Mouse (Mus musculus) intestine, embryonic 14.5 days (tissue): ENCODE results near the gene Tdg. TPM values are rescaled to one million over a fixed set of nuclear protein-coding genes. Genes with fewer than 3 reads are reported as not detected.

Source experiments
- ATAC-seq: fragments of 200-750 bp; cut with Nextera tagmentation; replicated peaks from 2 replicates; pipeline ENCODE4 v1.8.0; 2017; ENCODE audit warnings: low read depth, moderate number of reproducible peaks, moderate TSS enrichment, moderate library complexity; ENCODE audit not compliant: low FRiP score, low TSS enrichment
- DNase-seq: peaks from one replicate; pipeline ENCODE4 v3.0.0-alpha.2; 2018; ENCODE audit warnings: low spot score
- H3K27ac ChIP-seq: fragments of 300-500 bp; sonication (generic); 2 replicates; pipeline ENCODE4 v1.5.1; 2014; ENCODE audit warnings: low read depth, mild to moderate bottlenecking, control low read depth
- H3K27me3 ChIP-seq: fragments of 300-500 bp; sonication (generic); replicated peaks from 2 replicates; pipeline ENCODE4 v1.6.1; 2014; ENCODE audit warnings: low read length, control low read depth; ENCODE audit not compliant: control insufficient read depth, insufficient read depth
- H3K36me3 ChIP-seq: fragments of 300-500 bp; sonication (generic); 2 replicates; pipeline ENCODE4 v1.6.1; 2014; ENCODE audit warnings: low read length, control low read depth; ENCODE audit not compliant: control insufficient read depth, insufficient read depth
- H3K4me1 ChIP-seq: fragments of 300-500 bp; sonication (generic); replicated peaks from 2 replicates; pipeline ENCODE4 v1.6.1; 2014; ENCODE audit warnings: low read length, control low read depth, mixed read lengths; ENCODE audit not compliant: control insufficient read depth, insufficient read depth
- H3K4me2 ChIP-seq: fragments of 300-500 bp; sonication (generic); 2 replicates; pipeline ENCODE4 v1.6.1; 2014; ENCODE audit warnings: low read length
- H3K4me3 ChIP-seq: fragments of 300-500 bp; sonication (generic); 2 replicates; pipeline ENCODE4 v1.5.1; 2014; ENCODE audit warnings: low read depth, low read length, control low read depth, mixed read lengths
- H3K9ac ChIP-seq: fragments of 300-500 bp; sonication (generic); 2 replicates; pipeline ENCODE4 v1.6.1; 2014; ENCODE audit warnings: mild to moderate bottlenecking, low read length
- H3K9me3 ChIP-seq: fragments of 300-500 bp; sonication (generic); 2 replicates; pipeline ENCODE4 v1.6.1; 2016; ENCODE audit warnings: low read length, control low read depth; ENCODE audit not compliant: control insufficient read depth
- WGBS: fragments of 180-500 bp; shearing (Covaris S2); extraction: QIAGEN DNeasy Blood & Tissue Kit; methylation state at CpG from one replicate; pipeline ENCODE4 v1.1.7; 2014; 5-methylcytosine and 5-hydroxymethylcytosine counted together
- polyA plus RNA-seq: library from polyadenylated mRNA; unstranded; fragments of >200 nt; fragmentation: Nextera tagmentation; extraction: Ambion mirVana; gene quantifications from 2 replicates; pipeline ENCODE4 v1.2.1, GENCODE M21; 2014

Gene Tdg
- polyA plus RNA-seq, 1 experiment from 2014 or later: 152 TPM

DNA sequence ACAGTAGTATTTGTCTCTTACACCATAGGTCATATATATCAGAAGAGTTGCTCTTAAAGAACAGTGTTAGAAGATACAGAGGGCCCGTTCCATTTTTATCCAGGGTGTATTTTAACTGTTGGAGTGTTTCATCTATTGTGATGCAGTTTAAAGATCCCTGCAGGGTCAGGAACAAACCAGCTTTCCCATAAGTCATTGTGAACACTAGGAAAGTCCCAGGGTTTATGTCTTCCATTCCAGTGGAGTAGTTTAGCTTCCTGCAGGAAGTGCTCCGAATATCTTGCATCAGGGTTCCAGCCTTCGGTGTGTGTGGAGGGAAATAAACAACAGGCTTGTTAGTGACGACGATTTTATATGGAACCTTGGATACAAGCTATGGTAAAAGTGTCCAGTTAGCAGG, 21.6 kb downstream of the Tdg start:
- WGBS: 84% methylated on average over 5 of the region's 5 CpGs
- H3K27ac ChIP-seq: no peak overlapping the region
- H3K36me3 ChIP-seq: peaks cover 44% of the 10 kb centered on the region

DNA sequence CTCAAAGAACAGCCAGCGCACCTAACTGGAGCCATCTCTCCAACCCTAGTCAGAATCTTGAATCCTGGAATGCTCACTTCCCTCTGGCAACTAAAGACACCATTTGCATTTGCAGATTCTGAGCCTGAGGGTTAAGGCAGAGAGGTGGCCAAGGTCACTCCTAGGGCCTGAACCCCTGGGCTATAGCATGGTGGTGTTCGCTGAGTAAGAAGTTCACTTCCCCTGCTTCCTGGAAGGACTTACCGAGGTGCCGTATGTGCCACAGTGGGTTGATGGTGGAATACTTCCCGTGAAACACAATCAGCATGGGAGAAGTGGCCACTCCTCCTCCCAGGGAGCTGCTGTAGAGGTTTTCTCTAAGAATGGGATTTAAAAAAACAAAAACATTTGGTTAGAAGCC, 23.0 kb downstream of the Tdg start:
- DNase-seq (no peak), ATAC-seq (no peak)
- H3K4me1 ChIP-seq: no peaks in the 10 kb centered on the region
- no peak overlapping the region for H3K9ac ChIP-seq
- WGBS: 68% methylated on average over 5 of the region's 5 CpGs
- H3K9me3 ChIP-seq: no peaks in the 10 kb centered on the region
- H3K27ac ChIP-seq: no peak overlapping the region
- peaks cover 30% of the 10 kb centered on the region for H3K36me3 ChIP-seq
- no peak overlapping the region for H3K4me3 ChIP-seq
- no peaks in the 10 kb centered on the region for H3K27me3 ChIP-seq
- no peak overlapping the region for H3K4me2 ChIP-seq

More for the DNA sequence above, 21.6 kb downstream of the Tdg start:
- no peaks in the 10 kb centered on the region for H3K27me3 ChIP-seq
- H3K4me2 ChIP-seq: no peak overlapping the region
- ATAC-seq (no peak), DNase-seq (no peak)
- no peak overlapping the region for H3K9ac ChIP-seq
- no peaks in the 10 kb centered on the region for H3K4me1 ChIP-seq
- no peak overlapping the region for H3K4me3 ChIP-seq
- H3K9me3 ChIP-seq: no peaks in the 10 kb centered on the region

DNA sequence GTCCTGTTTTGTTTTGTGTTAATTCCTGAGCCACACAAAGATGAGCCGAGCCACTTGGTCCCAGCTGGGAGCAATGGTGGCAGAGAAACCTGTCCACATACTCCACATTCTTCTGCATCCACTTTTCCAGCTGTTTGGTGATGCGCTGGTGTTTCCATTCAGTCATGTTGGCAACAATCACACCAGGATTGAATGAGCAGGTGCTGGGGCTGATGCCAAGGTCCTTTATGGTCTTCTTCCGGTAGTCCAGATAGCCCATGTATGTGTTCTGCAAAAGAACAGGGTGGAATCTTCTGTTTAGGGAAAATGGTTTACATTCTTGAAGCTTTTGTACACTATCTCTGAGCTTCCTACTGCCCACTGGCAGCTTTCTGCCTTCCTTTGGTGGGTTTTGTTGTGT, 25.0 kb downstream of the Tdg start:
- Histone ChIP-seq H3K27me3 (no peaks in the 10 kb centered on the region), H3K27ac (no peak overlapping the region), H3K4me2 (no peak overlapping the region), H3K9me3 (no peaks in the 10 kb centered on the region), H3K4me3 (no peak overlapping the region), H3K9ac (no peak overlapping the region), H3K36me3 (peaks cover 23% of the 10 kb centered on the region), H3K4me1 (no peaks in the 10 kb centered on the region)
- ATAC-seq (no peak), DNase-seq (no peak)
- 66% methylated on average over 3 of the region's 3 CpGs for WGBS

DNA sequence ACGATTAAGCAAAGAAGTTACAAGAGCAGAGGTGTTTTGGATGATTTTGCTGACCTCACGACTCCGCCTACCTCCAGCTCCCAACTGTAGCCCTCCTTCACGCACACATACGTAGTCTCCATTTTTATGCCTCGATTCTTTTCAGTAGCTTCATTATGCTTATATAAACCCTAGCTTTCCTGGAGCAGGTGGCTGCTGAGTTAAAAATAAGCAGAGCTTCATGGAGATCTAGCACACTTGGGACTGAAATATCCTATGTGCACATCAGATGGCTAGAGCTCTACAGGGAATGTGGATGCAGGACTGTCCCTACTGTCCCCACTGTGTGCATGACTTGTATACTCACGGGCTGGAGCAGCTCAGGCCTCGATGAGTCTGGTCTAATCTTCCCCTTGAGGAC, 32.2 kb downstream of the Tdg start:
- DNase-seq (no peak), ATAC-seq (no peak)
- H3K4me2 ChIP-seq: no peak overlapping the region
- WGBS: 86% methylated on average over 8 of the region's 8 CpGs
- no peak overlapping the region for H3K27ac ChIP-seq
- H3K9ac ChIP-seq: no peak overlapping the region
- H3K9me3 ChIP-seq: no peaks in the 10 kb centered on the region
- H3K36me3 ChIP-seq: no peaks in the 10 kb centered on the region
- no peaks in the 10 kb centered on the region for H3K4me1 ChIP-seq
- H3K4me3 ChIP-seq: no peak overlapping the region
- H3K27me3 ChIP-seq: no peaks in the 10 kb centered on the region

DNA sequence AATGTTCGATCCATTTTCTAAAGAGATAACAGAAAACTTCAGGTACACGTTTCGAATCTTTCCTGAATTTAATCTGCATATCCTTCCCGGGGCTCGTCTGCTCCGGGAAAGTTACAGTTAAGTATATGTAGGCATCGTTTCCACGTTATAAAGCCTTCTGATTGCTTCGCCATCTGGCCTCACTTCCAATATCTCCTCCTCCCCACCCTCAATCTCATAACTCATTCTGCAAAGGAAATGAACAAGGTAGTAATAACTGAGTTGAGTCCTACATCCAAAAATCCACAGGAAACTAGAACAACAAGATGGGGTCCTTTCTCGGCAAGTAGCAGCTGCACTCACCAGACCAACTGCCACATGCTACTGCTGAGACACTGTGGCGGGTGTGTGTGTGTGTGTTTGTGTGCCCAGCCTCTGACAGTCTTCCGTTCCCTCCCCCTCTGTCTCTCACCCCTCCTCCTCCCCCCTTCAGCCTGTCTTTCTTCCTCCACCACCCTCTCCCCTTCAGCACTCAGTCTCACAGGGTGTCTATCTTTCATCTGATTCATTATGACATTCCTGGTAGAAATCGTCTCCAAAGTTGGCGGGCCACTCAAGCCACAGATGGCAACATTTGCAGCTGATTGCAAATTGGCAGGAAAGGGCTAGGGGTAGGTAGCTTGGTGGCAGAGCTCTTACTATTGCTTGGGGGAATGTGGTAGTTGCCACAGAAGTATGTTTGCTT, 32.8 kb downstream of the Tdg start:
- no peaks in the 10 kb centered on the region for H3K27me3 ChIP-seq
- H3K4me1 ChIP-seq: no peaks in the 10 kb centered on the region
- ATAC-seq (no peak), DNase-seq (no peak)
- no peaks in the 10 kb centered on the region for H3K36me3 ChIP-seq
- no peak overlapping the region for H3K4me3 ChIP-seq
- no peak overlapping the region for H3K27ac ChIP-seq
- no peaks in the 10 kb centered on the region for H3K9me3 ChIP-seq
- H3K9ac ChIP-seq: no peak overlapping the region
- H3K4me2 ChIP-seq: no peak overlapping the region
- 82% methylated on average over 14 of the region's 14 CpGs for WGBS

DNA sequence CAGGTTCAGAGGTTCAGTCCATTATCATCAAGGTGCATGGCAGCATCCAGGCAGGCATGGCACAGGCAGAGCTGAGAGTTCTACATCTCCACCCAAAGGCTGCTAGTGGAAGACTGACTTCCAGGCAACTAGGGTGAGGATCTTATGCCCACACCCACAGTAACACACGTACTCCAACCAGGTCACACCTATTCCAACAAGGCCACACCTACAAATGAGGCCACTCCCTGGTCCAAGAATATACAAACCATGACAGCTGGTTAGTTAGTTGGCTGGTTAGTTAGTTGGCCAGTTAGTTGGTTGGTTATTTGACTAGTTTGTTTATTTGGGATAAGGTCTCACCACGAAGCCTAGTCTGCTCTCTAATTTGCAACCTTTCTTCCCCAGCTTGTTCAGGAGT, 33.7 kb downstream of the Tdg start:
- no peak for DNase-seq

DNA sequence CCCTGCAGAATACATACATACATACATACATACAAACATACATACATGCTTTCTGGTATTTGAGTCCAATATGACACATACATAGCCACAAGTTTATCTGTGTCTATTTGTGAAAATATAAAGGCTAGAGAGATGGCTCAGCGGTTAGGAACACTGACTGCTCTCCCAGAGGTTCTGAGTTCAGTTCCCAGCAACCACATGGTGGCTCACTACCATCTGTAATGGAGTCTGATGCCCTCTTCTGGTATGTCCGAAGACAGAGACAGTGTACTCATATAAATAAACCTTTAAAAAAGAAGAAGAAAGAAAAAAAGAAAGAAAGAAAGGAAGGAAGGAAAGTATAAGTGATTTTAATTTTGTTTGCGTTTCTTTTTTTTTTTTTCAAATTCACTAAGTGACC, 36.3 kb downstream of the Tdg start:
- H3K4me1 ChIP-seq: no peaks in the 10 kb centered on the region
- H3K27ac ChIP-seq: no peak overlapping the region
- H3K4me3 ChIP-seq: no peak overlapping the region
- DNase-seq: no peak
- 61% methylated on average over 3 of the region's 3 CpGs for WGBS
- H3K27me3 ChIP-seq: no peaks in the 10 kb centered on the region
- H3K36me3 ChIP-seq: no peaks in the 10 kb centered on the region
- no peaks in the 10 kb centered on the region for H3K9me3 ChIP-seq
- no peak overlapping the region for H3K9ac ChIP-seq
- no peak overlapping the region for H3K4me2 ChIP-seq
- ATAC-seq: no peak

More for the DNA sequence above, 33.7 kb downstream of the Tdg start:
- no peak overlapping the region for H3K4me2 ChIP-seq
- H3K9ac ChIP-seq: no peak overlapping the region
- no peak overlapping the region for H3K27ac ChIP-seq
- H3K27me3 ChIP-seq: no peaks in the 10 kb centered on the region
- ATAC-seq: no peak
- 80% methylated on average over 2 of the region's 2 CpGs for WGBS
- no peak overlapping the region for H3K4me3 ChIP-seq
- no peaks in the 10 kb centered on the region for H3K36me3 ChIP-seq
- H3K9me3 ChIP-seq: no peaks in the 10 kb centered on the region
- no peaks in the 10 kb centered on the region for H3K4me1 ChIP-seq

DNA sequence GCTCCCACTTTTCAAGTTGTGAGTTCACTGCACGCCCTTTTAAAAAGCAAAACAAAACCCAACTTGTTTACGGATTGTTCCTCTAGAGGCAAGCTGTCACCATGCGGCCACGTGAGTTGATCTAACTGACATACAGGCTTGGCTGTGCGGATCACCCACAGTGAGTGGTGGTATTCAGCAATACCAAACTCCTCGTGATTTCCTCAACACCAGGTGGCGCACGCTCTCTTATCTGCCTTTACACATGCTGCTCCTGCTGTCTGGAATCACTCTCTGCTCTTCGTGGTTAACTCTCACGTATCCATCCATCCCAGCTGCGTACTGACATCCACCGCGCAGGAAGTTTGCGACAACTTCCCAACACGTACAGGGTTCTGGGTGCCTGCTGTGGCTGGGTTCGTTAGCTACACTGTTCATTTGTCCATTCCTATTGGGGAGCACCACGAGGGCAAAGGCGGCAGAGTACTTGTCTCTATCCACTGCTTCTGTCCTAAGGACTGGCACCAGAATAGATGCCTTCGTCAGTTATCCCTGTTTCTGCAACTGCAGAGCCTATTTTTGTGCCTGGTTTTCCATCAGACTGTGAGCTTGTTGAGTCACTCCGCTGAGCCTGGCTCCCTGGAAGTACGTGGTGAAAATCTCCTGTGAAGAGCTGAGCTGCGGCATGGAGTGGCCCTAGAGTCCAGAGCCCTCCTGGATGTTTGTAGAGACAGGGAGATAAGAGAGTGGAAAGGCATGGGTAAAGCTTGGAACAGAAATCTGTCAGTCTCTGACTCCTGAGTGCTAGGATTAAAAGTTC, 37.0 kb downstream of the Tdg start:
- no peak overlapping the region for H3K9ac ChIP-seq
- DNase-seq: peak; percentile 91
- H3K27ac ChIP-seq: no peak overlapping the region
- peak; percentile 89 for ATAC-seq
- no peaks in the 10 kb centered on the region for H3K27me3 ChIP-seq
- peak overlapping the region; percentile 46 for H3K4me2 ChIP-seq
- H3K4me1 ChIP-seq: no peaks in the 10 kb centered on the region
- no peak overlapping the region for H3K4me3 ChIP-seq
- WGBS: 17% methylated on average over 22 of the region's 22 CpGs
- no peaks in the 10 kb centered on the region for H3K36me3 ChIP-seq
- H3K9me3 ChIP-seq: no peaks in the 10 kb centered on the region

DNA sequence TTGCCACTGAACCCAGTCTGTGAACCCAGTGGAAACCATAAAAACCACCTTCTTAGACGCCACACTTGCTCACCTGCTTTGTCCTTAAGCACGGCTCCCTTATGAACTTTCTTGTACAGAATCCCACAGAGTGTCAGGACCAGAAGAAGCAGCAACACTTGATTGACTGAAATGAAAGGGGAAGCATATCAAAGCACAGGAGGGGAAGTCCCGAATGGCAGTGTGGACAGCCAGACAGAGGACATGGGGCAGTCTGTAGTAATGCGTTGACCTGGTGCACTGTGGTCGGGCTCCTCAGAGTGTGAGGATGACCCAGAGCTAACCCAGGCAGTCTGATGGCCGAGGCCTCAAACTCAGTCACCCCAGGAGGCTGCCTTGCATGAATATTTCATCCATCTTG, 40.6 kb downstream of the Tdg start:
- 78% methylated on average over 6 of the region's 6 CpGs for WGBS
- Histone ChIP-seq H3K4me3 (no peak overlapping the region), H3K27me3 (no peaks in the 10 kb centered on the region), H3K27ac (no peak overlapping the region), H3K9me3 (no peaks in the 10 kb centered on the region), H3K9ac (no peak overlapping the region), H3K4me2 (no peak overlapping the region), H3K4me1 (no peaks in the 10 kb centered on the region), H3K36me3 (no peaks in the 10 kb centered on the region)
- DNase-seq (no peak), ATAC-seq (no peak)
